Mouse (Mus musculus): ENCODE measurements at regions not wholly inside any gene's neighbourhood (a gene's known extent, or its start where the extent isn't known, plus 50 kb on each side); places are given as distances from the start of the nearest gene placed in this dataset.

DNA sequence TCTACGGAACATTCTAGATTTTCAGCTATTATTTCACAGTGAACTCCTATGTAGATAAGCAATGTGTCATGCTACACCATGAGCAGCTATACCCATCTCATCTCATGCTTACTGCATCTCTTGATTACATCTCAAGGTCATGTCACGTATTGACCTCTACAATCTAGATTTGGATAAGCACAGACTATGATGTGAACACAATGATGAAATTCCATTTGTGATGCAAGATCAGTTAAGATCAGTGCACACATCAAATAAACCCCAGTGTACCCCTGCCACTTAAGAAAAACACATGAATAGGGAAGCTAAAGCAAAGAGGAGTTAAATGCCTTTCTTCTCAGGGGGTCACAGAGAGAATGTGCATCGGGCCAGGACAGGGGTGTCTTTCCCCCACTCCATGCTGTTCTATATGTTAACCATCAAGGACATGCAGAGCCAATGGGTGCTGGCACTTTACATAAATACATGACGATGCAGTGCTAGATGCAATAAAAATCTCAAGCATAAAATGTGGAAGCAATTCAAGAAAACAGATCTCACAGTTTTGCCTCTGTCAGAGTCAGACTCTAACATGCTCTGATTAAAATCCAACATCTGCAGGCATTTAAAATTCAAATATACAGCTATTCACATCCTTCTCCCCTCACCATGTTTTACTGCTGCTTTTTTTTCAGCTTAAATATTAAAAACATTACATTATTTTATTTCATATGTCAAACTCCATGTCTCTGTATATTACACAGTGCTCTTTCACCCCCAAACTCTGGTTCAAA is 157.1 kb upstream of the Gm15217 start:
- no peaks in the 10 kb centered on the region for H3K79me2 ChIP-seq (ENCODE audit: control insufficient read depth, insufficient read depth, low read length)
- peaks cover 3% of the 10 kb centered on the region; the same call in 1 of the 2 replicates for H3K4me1 ChIP-seq (ENCODE audit: control insufficient read depth, insufficient read depth, low read length)
- H3K4me3 ChIP-seq (ENCODE audit: insufficient read depth, low read depth, low read length) = no peak overlapping the region
- WGBS = 49% methylated on average over 4 of the region's 4 CpGs
- no peaks in the 10 kb centered on the region for H3K27me3 ChIP-seq (ENCODE audit: control insufficient read depth, insufficient read depth, low read length)
- H3K9ac ChIP-seq (ENCODE audit: low read depth, low read length) = no peak overlapping the region
- no peak for TF ChIP-seq POLR2A (IDR thresholded peaks at IDR 0.05; ENCODE audit: extremely low read depth, insufficient read depth, low read length)
- TF ChIP-seq CTCF (IDR thresholded peaks at IDR 0.05; ENCODE audit: low read depth, low read length) = no peak
- H3K36me3 ChIP-seq (ENCODE audit: control insufficient read depth, insufficient read depth, low read length) = no peaks in the 10 kb centered on the region
- no peak overlapping the region for H3K27ac ChIP-seq (replicated peaks; ENCODE audit: insufficient read depth, low read depth, low read length)
- peak; percentile 68 for DNase-seq (ENCODE audit: extremely low read depth, low read depth, low spot score)

DNA sequence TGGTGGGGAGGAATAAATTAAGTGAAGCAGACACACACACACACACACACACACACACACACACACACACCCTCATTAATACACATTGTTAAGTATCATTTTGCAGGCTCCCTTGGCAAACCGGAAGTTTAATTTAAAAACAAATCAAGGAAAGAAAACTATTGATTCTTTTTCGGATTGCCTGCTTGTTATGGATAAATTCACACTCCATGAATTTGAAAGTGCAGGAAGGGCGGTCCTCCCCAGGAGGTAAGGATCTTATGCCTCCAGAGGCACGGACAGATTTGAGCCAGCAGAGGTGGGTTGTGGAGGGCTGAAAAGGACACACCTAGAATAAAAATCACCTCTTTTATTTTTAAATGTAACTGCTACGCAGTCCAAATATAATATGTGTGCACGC is 156.2 kb upstream of the Gm15217 start:
- Histone ChIP-seq H3K27me3 (ENCODE audit: control insufficient read depth, insufficient read depth, low read length) (no peaks in the 10 kb centered on the region), H3K4me1 (ENCODE audit: control insufficient read depth, insufficient read depth, low read length) (peaks cover 3% of the 10 kb centered on the region; the same call in 1 of the 2 replicates), H3K27ac (replicated peaks; ENCODE audit: insufficient read depth, low read depth, low read length) (no peak overlapping the region), H3K36me3 (ENCODE audit: control insufficient read depth, insufficient read depth, low read length) (no peaks in the 10 kb centered on the region), H3K79me2 (ENCODE audit: control insufficient read depth, insufficient read depth, low read length) (no peaks in the 10 kb centered on the region), H3K4me3 (ENCODE audit: insufficient read depth, low read depth, low read length) (no peak overlapping the region), H3K9ac (ENCODE audit: low read depth, low read length) (no peak overlapping the region)
- no peak for DNase-seq (ENCODE audit: extremely low read depth, low read depth, low spot score)
- TF ChIP-seq CTCF (IDR thresholded peaks at IDR 0.05; ENCODE audit: low read depth, low read length) = no peak
- TF ChIP-seq POLR2A (IDR thresholded peaks at IDR 0.05; ENCODE audit: extremely low read depth, insufficient read depth, low read length) = no peak
- 82% methylated on average over 6 of the region's 6 CpGs for WGBS

DNA sequence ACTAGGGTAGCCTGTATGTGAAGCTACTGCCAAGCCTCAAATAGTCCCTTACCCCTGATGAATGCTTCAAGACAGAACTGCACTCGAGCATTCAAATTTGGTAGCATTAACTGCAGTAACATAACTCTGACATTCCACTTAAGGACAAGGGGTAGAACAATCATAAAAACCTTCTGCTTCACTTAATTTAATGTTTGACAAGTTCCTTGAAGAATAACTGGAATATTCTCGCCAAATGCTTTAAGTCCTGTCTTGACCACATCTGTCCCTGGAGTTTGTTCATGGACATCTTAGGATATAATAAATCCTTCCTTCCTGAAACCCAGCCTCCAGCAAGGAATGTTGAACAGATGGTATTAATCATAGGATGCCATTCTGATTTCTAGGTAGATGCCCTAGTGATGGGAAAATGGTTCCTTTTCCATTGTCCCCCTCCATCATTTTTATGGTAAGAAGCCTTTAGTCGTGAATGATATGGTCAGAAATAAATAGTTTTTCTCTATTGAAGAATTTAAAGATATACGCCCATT is 154.7 kb upstream of the Gm15217 start:
- H3K4me3 ChIP-seq (ENCODE audit: insufficient read depth, low read depth, low read length) = no peak overlapping the region
- WGBS = 91% methylated on average over 4 of the region's 4 CpGs
- no peak overlapping the region for H3K27ac ChIP-seq (replicated peaks; ENCODE audit: insufficient read depth, low read depth, low read length)
- H3K36me3 ChIP-seq (ENCODE audit: control insufficient read depth, insufficient read depth, low read length) = no peaks in the 10 kb centered on the region
- H3K79me2 ChIP-seq (ENCODE audit: control insufficient read depth, insufficient read depth, low read length) = no peaks in the 10 kb centered on the region
- H3K4me1 ChIP-seq (ENCODE audit: control insufficient read depth, insufficient read depth, low read length) = peaks cover 3% of the 10 kb centered on the region; the same call in 1 of the 2 replicates
- no peaks in the 10 kb centered on the region for H3K27me3 ChIP-seq (ENCODE audit: control insufficient read depth, insufficient read depth, low read length)
- TF ChIP-seq POLR2A (IDR thresholded peaks at IDR 0.05; ENCODE audit: extremely low read depth, insufficient read depth, low read length) (no peak), CTCF (IDR thresholded peaks at IDR 0.05; ENCODE audit: low read depth, low read length) (no peak)
- no peak overlapping the region for H3K9ac ChIP-seq (ENCODE audit: low read depth, low read length)
- no peak for DNase-seq (ENCODE audit: extremely low read depth, low read depth, low spot score)

DNA sequence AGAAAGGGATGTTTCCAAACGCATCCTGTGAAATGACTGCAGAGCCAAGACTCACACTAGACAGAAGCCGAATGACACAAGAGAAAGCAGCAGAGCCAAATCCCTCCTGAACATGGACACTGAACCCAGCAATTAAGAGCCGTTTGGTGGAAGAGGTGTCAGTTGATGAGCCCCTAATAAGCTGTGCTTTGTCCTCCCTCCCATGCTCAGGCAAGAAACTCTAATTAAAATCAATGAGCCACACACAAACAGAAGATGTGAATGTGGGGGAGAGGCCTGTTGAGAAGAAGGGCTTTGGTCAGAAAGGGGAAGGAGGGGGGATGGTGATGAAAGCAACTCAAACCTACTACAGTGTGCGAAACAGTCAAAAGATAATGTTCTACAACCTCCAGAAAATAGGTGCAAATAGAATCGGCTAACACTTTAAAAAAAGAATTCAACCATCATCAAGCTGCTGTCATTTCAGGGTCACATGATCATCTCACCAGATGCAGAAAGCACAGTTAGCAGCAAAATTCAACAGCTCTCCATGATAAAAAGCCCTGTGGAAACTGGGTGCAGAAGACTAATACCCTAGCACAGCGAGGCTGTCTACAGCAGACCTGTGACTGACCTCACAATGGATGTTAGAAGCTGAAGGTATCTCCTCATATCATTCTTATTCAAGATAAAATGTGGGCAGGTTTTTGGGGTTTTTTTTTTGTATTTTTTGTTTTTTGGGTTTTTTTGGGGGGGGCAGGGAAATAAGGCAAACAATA is 153.2 kb upstream of the Gm15217 start:
- no peak for DNase-seq (ENCODE audit: extremely low read depth, low read depth, low spot score)
- Histone ChIP-seq H3K27me3 (ENCODE audit: control insufficient read depth, insufficient read depth, low read length) (no peaks in the 10 kb centered on the region), H3K4me1 (ENCODE audit: control insufficient read depth, insufficient read depth, low read length) (peaks cover 1% of the 10 kb centered on the region; the same call in 1 of the 2 replicates), H3K36me3 (ENCODE audit: control insufficient read depth, insufficient read depth, low read length) (no peaks in the 10 kb centered on the region), H3K9ac (ENCODE audit: low read depth, low read length) (no peak overlapping the region), H3K79me2 (ENCODE audit: control insufficient read depth, insufficient read depth, low read length) (no peaks in the 10 kb centered on the region), H3K27ac (replicated peaks; ENCODE audit: insufficient read depth, low read depth, low read length) (no peak overlapping the region), H3K4me3 (ENCODE audit: insufficient read depth, low read depth, low read length) (no peak overlapping the region)
- 79% methylated on average over 6 of the region's 6 CpGs for WGBS
- TF ChIP-seq POLR2A (IDR thresholded peaks at IDR 0.05; ENCODE audit: extremely low read depth, insufficient read depth, low read length) = no peak
- TF ChIP-seq CTCF (IDR thresholded peaks at IDR 0.05; ENCODE audit: low read depth, low read length) = no peak

DNA sequence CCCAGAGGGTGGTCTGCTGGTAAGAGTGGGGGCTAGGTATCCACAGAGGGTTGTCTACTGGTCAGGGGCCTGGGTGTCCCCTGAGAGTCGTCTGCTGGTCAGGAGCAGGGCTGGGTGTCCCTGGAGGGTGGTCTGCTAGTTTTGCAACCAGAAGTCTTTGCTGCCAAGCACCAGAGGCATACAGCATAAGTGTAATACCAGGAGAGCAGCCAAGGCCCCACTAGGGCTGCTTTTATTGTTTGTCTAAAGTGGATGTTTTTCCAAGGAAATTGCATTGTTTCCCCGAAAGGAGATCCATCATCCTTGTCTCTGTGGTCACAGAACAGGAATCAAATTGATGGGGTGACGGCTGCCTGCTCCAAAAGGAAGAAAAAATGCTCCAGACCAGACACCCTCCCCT is 145.2 kb upstream of the Gm15217 start:
- TF ChIP-seq POLR2A (IDR thresholded peaks at IDR 0.05; ENCODE audit: extremely low read depth, insufficient read depth, low read length) = no peak
- no peak for TF ChIP-seq CTCF (IDR thresholded peaks at IDR 0.05; ENCODE audit: low read depth, low read length)
- 66% methylated on average over 3 of the region's 3 CpGs for WGBS
- no peaks in the 10 kb centered on the region for H3K4me1 ChIP-seq (ENCODE audit: control insufficient read depth, insufficient read depth, low read length)
- no peaks in the 10 kb centered on the region for H3K79me2 ChIP-seq (ENCODE audit: control insufficient read depth, insufficient read depth, low read length)
- no peak overlapping the region for H3K9ac ChIP-seq (ENCODE audit: low read depth, low read length)
- no peak overlapping the region for H3K4me3 ChIP-seq (ENCODE audit: insufficient read depth, low read depth, low read length)
- no peak overlapping the region for H3K27ac ChIP-seq (replicated peaks; ENCODE audit: insufficient read depth, low read depth, low read length)
- no peaks in the 10 kb centered on the region for H3K36me3 ChIP-seq (ENCODE audit: control insufficient read depth, insufficient read depth, low read length)
- DNase-seq (ENCODE audit: extremely low read depth, low read depth, low spot score) = no peak
- H3K27me3 ChIP-seq (ENCODE audit: control insufficient read depth, insufficient read depth, low read length) = no peaks in the 10 kb centered on the region
